Mouse (Mus musculus) bone marrow macrophage, adult 2 months (primary cell): ENCODE data around the gene Mepe. TPM values are rescaled to one million over a fixed set of nuclear protein-coding genes. Genes with fewer than 3 reads are reported as not detected.

Experiments used
- H3K27ac ChIP-seq: 2 replicates; pipeline ENCODE4 v1.5.1; 2012; ENCODE audit warnings: low read depth, low read length; ENCODE audit not compliant: insufficient read depth
- H3K4me1 ChIP-seq: 2 replicates; pipeline ENCODE4 v1.6.1; 2012; ENCODE audit warnings: low read length; ENCODE audit not compliant: control insufficient read depth, insufficient read depth
- H3K4me3 ChIP-seq: 2 replicates; pipeline ENCODE4 v1.5.1; 2012; ENCODE audit warnings: mild to moderate bottlenecking, low read length, moderate library complexity; ENCODE audit not compliant: insufficient read depth
- CTCF ChIP-seq: IDR thresholded peaks from 2 replicates; pipeline ENCODE4 v1.5.1; 2012; ENCODE audit warnings: low read depth, mild to moderate bottlenecking, low read length, moderate library complexity
- POLR2A ChIP-seq: IDR thresholded peaks from 2 replicates; pipeline ENCODE4 v1.6.1; 2012; ENCODE audit warnings: mild to moderate bottlenecking, low read depth, low read length, borderline replicate concordance
- polyA plus RNA-seq: library from polyadenylated mRNA; stranded (reverse); fragments of >200 nt; gene quantifications from 2 replicates; pipeline ENCODE4 v1.2.4, GENCODE M21; 2012; ENCODE audit not compliant: missing spikeins, insufficient read depth, insufficient read length

The Mepe gene
- polyA plus RNA-seq, 1 experiment: not detected

DNA sequence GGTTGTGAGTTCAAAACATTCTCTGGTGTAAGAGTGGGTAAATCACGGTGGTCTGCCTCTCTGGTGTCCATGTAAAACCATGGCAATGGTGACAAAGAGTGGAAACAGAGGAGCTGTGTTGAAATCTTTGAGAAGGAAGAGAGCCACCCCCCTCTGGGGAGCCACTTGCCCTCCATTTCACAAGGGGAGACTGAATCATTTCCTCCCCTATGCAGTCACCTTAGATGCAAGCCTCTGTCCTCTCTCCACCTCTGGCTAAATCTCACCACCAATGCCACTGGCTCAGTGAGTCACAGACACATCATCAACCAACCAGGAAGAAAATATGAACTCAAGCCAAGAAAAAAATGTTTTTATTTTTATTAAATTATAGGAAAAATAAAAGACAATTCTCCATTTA, 55.4 kb downstream of the Mepe start:
- peak overlapping the region; percentile 40 for H3K27ac ChIP-seq
- TF ChIP-seq POLR2A: no peak
- TF ChIP-seq CTCF: no peak

DNA sequence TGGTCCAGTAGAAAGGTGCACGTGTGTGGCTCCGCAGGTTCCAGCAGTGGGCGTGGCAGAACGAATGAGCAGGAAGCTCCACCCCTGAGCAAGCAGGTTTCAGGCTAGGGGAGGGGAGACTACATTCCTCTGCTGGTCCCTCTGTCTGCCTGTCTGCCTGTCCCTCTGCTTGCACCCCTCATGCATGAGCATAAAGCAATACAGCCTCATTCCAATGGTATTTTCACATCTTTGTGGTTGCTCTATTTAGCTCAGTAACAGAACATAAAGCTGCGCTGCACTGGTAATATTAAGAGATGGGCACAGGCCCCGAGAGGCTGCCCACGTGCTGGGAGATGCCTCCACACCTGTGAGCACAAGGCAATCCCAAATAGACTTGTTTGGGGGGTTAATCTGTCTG, 56.5 kb downstream of the Mepe start:
- no peak overlapping the region for H3K27ac ChIP-seq
- H3K4me1 ChIP-seq: peaks cover 21% of the 10 kb centered on the region
- H3K4me3 ChIP-seq: no peak overlapping the region
- TF ChIP-seq CTCF (no peak), POLR2A (no peak)

More for the DNA sequence above, 55.4 kb downstream of the Mepe start:
- Histone ChIP-seq H3K4me3 (no peak overlapping the region), H3K4me1 (peaks cover 21% of the 10 kb centered on the region)

DNA sequence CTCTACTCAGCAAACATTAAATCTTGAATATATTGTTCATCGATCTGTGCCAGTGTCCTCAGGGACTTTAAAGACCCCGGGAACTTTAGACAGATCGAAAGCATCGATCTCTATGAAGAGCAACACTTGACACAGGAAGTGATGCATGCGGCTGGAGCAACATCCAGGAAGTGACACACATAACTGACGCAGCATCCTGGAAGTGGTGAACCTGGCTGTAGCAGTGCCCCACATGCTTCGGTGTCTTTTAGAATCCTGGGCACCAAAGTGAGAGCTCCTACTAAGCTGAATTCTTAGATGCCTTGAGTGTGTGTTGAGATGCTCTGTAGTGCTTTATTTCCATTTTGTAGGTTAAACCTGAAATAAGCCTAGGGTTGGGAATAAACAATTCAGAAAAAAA, 59.4 kb downstream of the Mepe start:
- no peak overlapping the region for H3K27ac ChIP-seq
- no peak for TF ChIP-seq CTCF
- TF ChIP-seq POLR2A: no peak
- no peak overlapping the region for H3K4me3 ChIP-seq
- H3K4me1 ChIP-seq: peaks cover 18% of the 10 kb centered on the region

DNA sequence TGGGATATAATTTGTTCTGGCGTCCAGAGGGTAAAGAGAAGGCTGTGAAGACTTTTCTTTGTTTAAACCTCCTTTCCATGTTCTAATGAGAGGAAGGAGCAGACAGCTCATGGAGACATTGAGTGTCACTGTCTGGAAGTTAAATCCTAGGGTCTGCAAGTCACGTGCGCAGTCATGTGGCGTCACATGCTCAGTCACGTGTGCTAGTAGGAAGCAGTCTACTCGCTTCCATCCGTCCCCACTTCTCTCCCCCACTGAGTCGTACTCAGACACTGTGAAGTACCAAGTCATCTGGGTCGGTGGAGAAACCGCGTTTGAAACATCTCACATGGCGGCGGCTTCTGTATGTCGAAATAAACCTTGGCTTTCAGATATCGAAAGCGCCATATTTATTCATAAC, 60.4 kb downstream of the Mepe start:
- no peak overlapping the region for H3K27ac ChIP-seq
- peaks cover 16% of the 10 kb centered on the region for H3K4me1 ChIP-seq
- no peak for TF ChIP-seq POLR2A
- TF ChIP-seq CTCF: no peak
- no peak overlapping the region for H3K4me3 ChIP-seq

DNA sequence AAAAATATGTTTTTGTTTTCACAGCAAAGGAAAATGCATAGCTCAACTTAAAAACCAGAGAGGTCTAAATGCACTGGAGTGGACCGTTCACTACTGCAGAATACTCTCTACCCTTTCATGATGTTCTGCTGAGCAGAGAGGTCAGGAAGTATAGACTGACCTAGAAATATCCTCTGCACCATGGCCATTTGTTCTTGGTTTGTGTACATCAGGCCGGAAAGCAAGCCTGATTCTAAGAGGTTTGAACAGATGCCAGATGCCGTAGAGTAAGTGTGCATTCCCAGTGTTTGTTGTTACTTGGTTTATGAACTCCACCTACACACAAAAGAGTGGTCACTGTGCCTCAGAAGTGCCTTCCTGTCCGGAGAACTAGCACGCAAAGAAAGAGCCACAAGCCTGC, 61.8 kb downstream of the Mepe start:
- no peak for TF ChIP-seq CTCF
- TF ChIP-seq POLR2A: no peak
- peaks cover 6% of the 10 kb centered on the region for H3K4me1 ChIP-seq
- H3K4me3 ChIP-seq: no peak overlapping the region
- H3K27ac ChIP-seq: no peak overlapping the region

Other genes starting within 250 kb of the Mepe start
- gene Gm17660, start 247.7 kb upstream of the Mepe start, polyA plus RNA-seq: not detected in 2 replicates
- 0.27 TPM in 1 of 2 replicates, not detected in the other for gene Sparcl1, start 211.6 kb upstream of the Mepe start, polyA plus RNA-seq
- gene Dspp, start 154.6 kb upstream of the Mepe start, polyA plus RNA-seq: not detected in 2 replicates
- gene Dmp1, start 122.7 kb upstream of the Mepe start, polyA plus RNA-seq: not detected in 2 replicates
- gene Ibsp, start 26.2 kb upstream of the Mepe start, polyA plus RNA-seq: not detected in 2 replicates
- gene Spp1, start 109.8 kb downstream of the Mepe start, polyA plus RNA-seq: 514 and 522 TPM in 2 replicates
- 17.8 and 20.7 TPM in 2 replicates for gene Pkd2, start 134.1 kb downstream of the Mepe start, polyA plus RNA-seq
- gene BC005561, start 183.0 kb downstream of the Mepe start, polyA plus RNA-seq: 3.7 and 3.9 TPM in 2 replicates